Mouse (Mus musculus) liver, adult 2 months (tissue): ENCODE measurements around the gene Trappc1.

ENCODE experiments used
- CTCF ChIP-seq: fragments of 200-500 bp; IDR thresholded peaks from 2 replicates; pipeline ENCODE4 v1.5.1; 2011; ENCODE audit warnings: low read depth, low read length, control low read depth
- POLR2A ChIP-seq: fragments of 200-500 bp; IDR thresholded peaks from 2 replicates; pipeline ENCODE4 v1.6.1; 2011; ENCODE audit warnings: low read length, control low read depth; ENCODE audit not compliant: insufficient read depth; ENCODE audit errors: extremely low read depth

GRCm38 (mm10) chr11:69326408-69327156 is 2.8 kb downstream of the Trappc1 start:
- TF ChIP-seq CTCF = no peak
- TF ChIP-seq POLR2A = no peak
